17 mouse cellular contexts compared by ENCODE assay signal in genomic region chr9:22810454-22810853, GRCm38 (mm10).
"Had no signal": no experiment of that assay in that cellular context is flagged by ENCODE, and none has a peak within 500 bp of the region (broad histone marks: within the 10 kb centered on the region; RNA-seq: fewer than 3 reads in every experiment).

No protein-coding gene starts in this region.

- H3K36me3 ChIP-seq: kidney, embryonic 15.5 days; limb, embryonic 12.5 days; limb, embryonic 15.5 days; lung, embryonic 15.5 days had no signal

- H3K27ac ChIP-seq: kidney, embryonic 15.5 days; layer of hippocampus, adult 2 months; limb, embryonic 12.5 days; limb, embryonic 15.5 days; lung, embryonic 15.5 days had no signal

- H3K4me3 ChIP-seq: kidney, embryonic 15.5 days; layer of hippocampus, adult 2 months; limb, embryonic 12.5 days; limb, embryonic 15.5 days; lung, embryonic 15.5 days had no signal

- H3K27me3 ChIP-seq: kidney, embryonic 15.5 days; limb, embryonic 12.5 days; limb, embryonic 15.5 days; lung, embryonic 15.5 days had no signal

- ATAC-seq: intestine, postnatal 0 days had no signal

- H3K9me3 ChIP-seq: kidney, embryonic 15.5 days; limb, embryonic 12.5 days; limb, embryonic 15.5 days; lung, embryonic 15.5 days had no signal

- H3K4me2 ChIP-seq: kidney, embryonic 15.5 days; limb, embryonic 12.5 days; limb, embryonic 15.5 days; lung, embryonic 15.5 days; midbrain, embryonic 11.5 days had no signal

- DNase-seq: kidney, adult 8-10 months; kidney, postnatal 25 days; layer of hippocampus, adult 9-11 months; left cerebral cortex, postnatal 4 days; lung, adult 18-20 months; lung, postnatal 14 days; lung, postnatal 4 days; midbrain, embryonic 14.5 days; thymus, adult 18-20 months; thymus, postnatal 36 days had no signal

- H3K9ac ChIP-seq: kidney, embryonic 15.5 days; limb, embryonic 12.5 days; limb, embryonic 15.5 days; lung, embryonic 15.5 days had no signal
